Mouse (Mus musculus) large intestine, adult 2 months (tissue): ENCODE results near the gene Prdm2. TPM values are rescaled to one million over a fixed set of nuclear protein-coding genes. Genes with fewer than 3 reads are reported as not detected.

Source experiments
- polyA plus RNA-seq: library from polyadenylated mRNA; depleted of rRNA; stranded (reverse); fragments of >200 nt; gene quantifications from 2 replicates; pipeline ENCODE4 v1.2.3, GENCODE M21; 2012; rRNA removed

Gene Prdm2
- polyA plus RNA-seq, 1 experiment = 5.9 TPM

Other genes starting within 250 kb of the Prdm2 start
- 4.3 and 5.2 TPM in 2 replicates for gene Pdpn, start 86.6 kb upstream of the Prdm2 start, polyA plus RNA-seq
- gene Lrrc38, start 136.8 kb upstream of the Prdm2 start, polyA plus RNA-seq = not detected in 2 replicates
- not detected in 2 replicates for gene Pramel1, start 181.4 kb upstream of the Prdm2 start, polyA plus RNA-seq
- gene Pramef8, start 199.4 kb upstream of the Prdm2 start, polyA plus RNA-seq = 5.9 and 6.5 TPM in 2 replicates
- not detected in 2 replicates for gene Oog4, start 237.3 kb upstream of the Prdm2 start, polyA plus RNA-seq